Mouse (Mus musculus) heart, adult 2 months (tissue): ENCODE measurements around the gene Ctsz.

Experiments
- CTCF ChIP-seq: fragments of 200-600 bp; IDR thresholded peaks from 2 replicates; pipeline ENCODE4 v1.8.1; 2022; ENCODE audit warnings: antibody characterized with exemption, mild to moderate bottlenecking, moderate library complexity
- EP300 ChIP-seq: fragments of 200-500 bp; IDR thresholded peaks from 2 replicates; pipeline ENCODE4 v1.6.1; 2011; ENCODE audit warnings: low read depth, low read length, control low read depth; ENCODE audit not compliant: insufficient read depth
- POLR2A ChIP-seq: fragments of 200-500 bp; IDR thresholded peaks from 2 replicates; pipeline ENCODE4 v1.6.1; 2011; ENCODE audit warnings: mild to moderate bottlenecking, low read depth, low read length, control low read depth; ENCODE audit not compliant: insufficient read depth

DNA sequence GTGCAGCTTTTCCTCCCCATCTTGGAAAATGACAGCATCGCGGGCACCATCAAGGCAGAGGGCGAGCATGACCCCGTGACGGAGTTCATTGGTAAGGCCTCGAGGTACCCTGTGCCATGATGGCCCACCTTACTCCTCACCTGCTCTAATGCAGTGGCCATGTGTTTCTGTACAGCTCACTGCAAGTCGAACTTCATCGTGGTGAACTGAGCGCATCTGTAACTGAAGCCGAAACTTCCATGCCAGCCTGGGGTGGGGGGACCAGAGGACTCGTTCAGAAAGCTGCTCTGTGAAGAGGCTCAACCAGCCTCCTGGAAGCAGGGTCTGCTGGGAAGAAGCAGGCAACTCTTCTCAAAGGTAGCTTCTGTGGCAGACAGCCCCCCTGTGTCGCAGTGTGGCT is 12.0 kb downstream of the Ctsz start:
- TF ChIP-seq CTCF (no peak), EP300 (no peak), POLR2A (no peak)
